Mouse (Mus musculus) left cerebral cortex, adult 2 months (tissue): ENCODE measurements at regions not wholly inside any gene's neighbourhood (a gene's known extent, or its start where the extent isn't known, plus 50 kb on each side); places are given as distances from the start of the nearest gene placed in this dataset.

Source experiments
- DNase-seq, 2 experiments: peaks; one replicate each; pipeline ENCODE4 v3.0.0; 2021 to 2022; ENCODE audit warnings: low spot score in 2 of 2, mixed read lengths in 1 of 2; ENCODE audit errors: extremely low spot score in 1 of 2
- H3K27ac ChIP-seq: fragments of 200-600 bp; 2 replicates; pipeline ENCODE4 v1.8.1; 2022
- H3K4me3 ChIP-seq: fragments of 200-600 bp; 2 replicates; pipeline ENCODE4 v1.8.1; 2022
- CTCF ChIP-seq: fragments of 200-600 bp; IDR thresholded peaks from 2 replicates; pipeline ENCODE4 v1.8.1; 2022; ENCODE audit warnings: antibody characterized with exemption, mild to moderate bottlenecking, moderate library complexity
- intact Hi-C: fragments of 180-260 bp; cut with DNase I; formaldehyde crosslinking; loops from one replicate; pipeline ENCODE4 v1.15.1; 2025

DNA sequence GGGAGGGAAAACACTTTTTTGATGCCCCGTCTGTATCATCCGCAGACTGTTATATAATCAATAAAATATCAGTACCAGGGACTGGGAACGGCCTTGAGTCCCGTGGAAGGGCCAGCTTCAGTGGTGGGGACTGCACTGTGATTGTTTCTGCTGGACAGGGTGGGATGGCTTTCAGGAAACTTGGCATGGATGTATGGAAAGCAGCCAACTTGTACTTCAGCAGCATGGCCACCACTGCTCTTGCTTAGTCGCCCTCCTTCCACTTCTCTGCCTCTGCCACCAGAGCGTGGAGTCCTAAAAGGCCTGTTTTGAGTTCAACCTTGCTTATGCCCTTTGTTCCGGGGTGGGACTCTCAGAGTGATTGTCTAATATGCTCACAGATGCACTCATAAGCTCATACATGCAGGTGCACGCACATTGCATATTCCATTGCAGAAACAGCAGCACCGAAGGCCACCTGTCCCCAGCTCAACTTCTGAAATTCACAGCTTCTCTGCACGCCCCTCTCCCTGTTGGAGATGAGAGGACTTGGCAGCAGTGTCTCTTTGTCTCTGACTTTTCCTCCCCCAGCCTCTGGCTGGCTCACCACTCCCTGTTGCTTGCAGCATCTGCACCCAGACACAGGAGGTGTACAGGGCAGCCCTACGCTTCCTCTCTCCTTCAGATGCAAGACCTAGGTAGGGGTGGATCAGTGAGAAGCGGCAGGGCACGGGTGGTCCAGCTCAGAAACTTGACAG, 91.0 kb upstream of the Grik3 start:
- DNase-seq: no peak
- intact Hi-C loops: loop anchor here (5.0 to 10.0 kb wide), 4 partner anchors 88 to 415 kb away; no protein-coding TSS in a partner anchor
- peak overlapping the region; percentile 55; the same call in 1 of the 2 replicates for H3K27ac ChIP-seq
- no peak for TF ChIP-seq CTCF
- H3K4me3 ChIP-seq: no peak overlapping the region

DNA sequence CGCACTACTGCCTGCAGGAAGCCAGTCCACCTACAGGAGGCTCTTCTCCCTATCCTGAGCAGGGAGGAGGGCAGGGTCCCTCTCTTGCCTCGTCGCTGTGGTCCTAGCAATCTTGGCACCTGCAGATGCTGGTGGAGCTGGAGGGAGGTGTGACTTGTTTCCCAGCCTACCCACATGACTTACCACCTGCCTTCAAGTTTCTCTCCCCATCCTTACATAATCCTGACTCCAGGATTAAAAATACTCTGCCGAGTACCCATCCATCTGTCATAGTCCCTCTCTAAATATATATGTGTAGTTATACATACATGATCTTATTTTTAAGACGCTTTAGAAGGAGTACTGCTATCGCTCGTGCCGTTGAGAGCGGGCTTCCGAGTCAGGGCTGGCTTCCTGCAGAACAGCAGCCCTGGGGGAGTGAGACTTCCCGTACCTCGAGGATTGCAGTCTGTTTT, 93.5 kb upstream of the Grik3 start:
- peak; percentile 64 to 72 for DNase-seq
- H3K27ac ChIP-seq: peak overlapping the region; percentile 71
- intact Hi-C loops: loop anchor here (2.0 to 10.0 kb wide), 5 partner anchors 78 to 418 kb away; no protein-coding TSS in a partner anchor
- H3K4me3 ChIP-seq: no peak overlapping the region
- peak; percentile 31 for TF ChIP-seq CTCF

DNA sequence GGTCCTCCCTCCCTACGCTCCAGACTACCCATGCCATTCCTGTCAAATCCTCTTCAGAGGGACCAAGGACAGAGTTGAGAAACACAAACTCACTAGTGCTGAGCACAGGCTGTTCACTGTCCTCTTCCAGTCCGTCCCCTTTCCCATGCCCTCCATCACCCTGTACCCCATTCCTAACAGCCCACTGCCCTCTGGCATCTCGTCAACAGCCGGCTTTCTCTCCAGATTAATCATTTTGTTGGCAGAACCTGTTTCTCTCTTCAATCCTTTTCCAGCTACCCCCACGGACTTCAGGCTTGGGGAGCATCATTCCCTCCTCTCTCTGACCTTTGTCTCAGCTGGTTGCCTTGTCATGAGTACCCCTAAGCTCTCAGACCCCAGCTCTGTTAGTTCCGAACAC, 99.2 kb upstream of the Grik3 start:
- intact Hi-C loops: loop anchor here (10.0 kb wide), 1 partner anchor 424 kb away; no protein-coding TSS in a partner anchor
- DNase-seq: no peak
- no peak for TF ChIP-seq CTCF

DNA sequence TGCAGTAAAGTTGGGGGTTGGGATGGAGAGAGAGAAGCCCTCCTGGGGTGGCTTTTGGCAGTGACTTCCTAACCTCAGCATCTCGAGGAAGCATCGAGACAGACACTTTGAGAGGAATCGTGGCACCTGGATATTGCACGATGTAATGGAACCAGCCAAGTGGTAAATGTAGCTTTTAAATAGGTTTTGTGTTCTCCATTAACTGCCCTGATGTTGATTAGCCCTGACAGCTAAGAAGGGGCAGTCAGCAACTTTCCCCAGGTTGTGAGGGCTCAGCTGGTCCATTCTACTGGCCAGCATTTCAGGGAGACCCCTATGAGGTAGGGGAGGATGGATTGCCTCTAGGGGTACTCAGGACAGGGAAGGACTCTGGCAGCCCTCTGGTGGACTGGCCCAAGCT, 104.7 kb upstream of the Grik3 start:
- Histone ChIP-seq H3K27ac (no peak overlapping the region), H3K4me3 (no peak overlapping the region)
- TF ChIP-seq CTCF: no peak
- DNase-seq: no peak
- intact Hi-C loops: no loop called here

More for the DNA sequence above, 99.2 kb upstream of the Grik3 start:
- no peak overlapping the region for H3K4me3 ChIP-seq
- H3K27ac ChIP-seq: no peak overlapping the region

DNA sequence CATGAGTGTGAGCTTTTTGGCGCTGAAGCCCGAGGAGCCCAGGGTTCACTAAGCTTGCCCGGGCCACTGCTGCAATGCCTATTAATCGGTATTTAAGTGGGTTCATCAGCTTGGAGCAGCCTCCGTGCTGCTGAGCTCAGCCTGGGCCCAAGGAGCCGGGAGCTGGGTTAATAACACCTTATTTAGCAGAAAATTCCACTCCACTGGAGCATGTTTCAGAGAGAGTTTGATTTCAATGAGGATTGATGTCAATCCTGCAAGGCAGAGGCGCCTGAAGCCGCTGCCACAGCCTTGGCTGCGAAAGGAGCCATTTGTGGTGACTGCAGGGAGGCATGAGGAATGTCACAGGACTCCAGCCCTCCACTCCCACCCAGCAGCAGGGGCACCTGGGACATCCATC, 126.5 kb upstream of the Grik3 start:
- no peak overlapping the region for H3K4me3 ChIP-seq
- intact Hi-C loops: no loop called here
- TF ChIP-seq CTCF: no peak
- DNase-seq: no peak
- no peak overlapping the region for H3K27ac ChIP-seq

DNA sequence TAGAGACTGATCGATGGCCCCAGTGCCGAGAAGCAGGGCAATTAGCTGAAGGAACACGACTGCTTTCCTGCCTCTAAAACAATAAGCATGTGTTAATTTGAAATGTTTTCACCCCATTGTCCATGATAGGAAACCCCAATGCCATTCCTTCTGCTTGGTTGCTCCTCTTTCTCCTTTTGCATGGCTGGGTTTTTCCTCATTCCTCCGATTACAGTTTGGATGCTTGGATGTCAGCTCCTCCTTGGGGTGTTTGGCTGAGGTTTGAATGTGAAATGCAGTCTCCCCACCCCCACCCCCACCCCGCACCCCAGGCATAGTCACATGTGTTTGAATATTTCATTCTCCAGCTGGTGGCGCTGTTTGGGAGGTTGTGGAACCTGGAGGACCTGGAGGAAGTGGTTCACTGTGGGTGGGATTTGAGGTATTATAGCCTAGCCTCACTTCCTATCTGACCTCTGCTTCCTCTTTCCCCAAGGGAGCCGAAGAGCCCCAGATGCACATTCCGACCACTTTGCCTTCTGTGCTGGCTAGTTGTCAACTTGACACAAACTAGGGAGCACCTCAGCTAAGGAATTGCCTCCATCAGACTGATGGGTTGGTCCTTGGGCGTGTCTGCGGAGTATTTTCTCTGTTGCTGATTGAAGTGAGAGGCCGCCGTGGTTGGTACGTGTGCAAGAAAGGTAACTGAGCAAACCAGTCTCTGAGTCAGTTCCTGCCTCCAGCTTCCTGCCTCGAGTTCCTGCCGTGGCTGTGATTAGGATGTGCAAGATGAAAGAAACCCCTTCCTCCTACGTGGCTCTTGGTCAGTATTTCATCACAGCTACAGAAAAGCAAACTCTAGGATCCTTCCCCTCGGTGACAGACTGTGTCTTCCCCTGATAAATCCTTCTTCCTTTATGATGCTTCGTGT, 128.6 kb upstream of the Grik3 start:
- Histone ChIP-seq H3K4me3 (no peak overlapping the region), H3K27ac (no peak overlapping the region)
- no peak for DNase-seq
- no peak for TF ChIP-seq CTCF
- intact Hi-C loops: no loop called here

DNA sequence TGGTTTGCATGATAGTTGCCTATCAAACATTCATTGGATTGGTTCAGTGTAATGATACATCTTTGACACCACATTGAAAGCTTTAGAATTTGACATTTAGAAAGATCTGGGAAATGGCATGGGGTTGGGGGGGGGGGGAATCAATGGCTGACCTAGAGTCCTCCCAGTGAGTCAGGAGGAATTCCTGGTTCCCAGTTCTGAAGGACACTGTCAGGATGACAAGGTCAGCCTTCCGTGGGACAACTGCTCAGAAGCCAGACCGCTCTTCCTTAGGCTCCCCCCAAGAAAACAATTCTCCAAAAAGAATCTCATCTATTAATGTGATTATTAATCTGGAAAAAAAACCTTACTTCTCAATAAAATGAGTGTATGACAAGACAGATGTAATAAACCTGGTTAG, 132.1 kb upstream of the Grik3 start:
- no peak overlapping the region for H3K27ac ChIP-seq
- no peak overlapping the region for H3K4me3 ChIP-seq
- no peak for TF ChIP-seq CTCF
- intact Hi-C loops: no loop called here
- DNase-seq: no peak

DNA sequence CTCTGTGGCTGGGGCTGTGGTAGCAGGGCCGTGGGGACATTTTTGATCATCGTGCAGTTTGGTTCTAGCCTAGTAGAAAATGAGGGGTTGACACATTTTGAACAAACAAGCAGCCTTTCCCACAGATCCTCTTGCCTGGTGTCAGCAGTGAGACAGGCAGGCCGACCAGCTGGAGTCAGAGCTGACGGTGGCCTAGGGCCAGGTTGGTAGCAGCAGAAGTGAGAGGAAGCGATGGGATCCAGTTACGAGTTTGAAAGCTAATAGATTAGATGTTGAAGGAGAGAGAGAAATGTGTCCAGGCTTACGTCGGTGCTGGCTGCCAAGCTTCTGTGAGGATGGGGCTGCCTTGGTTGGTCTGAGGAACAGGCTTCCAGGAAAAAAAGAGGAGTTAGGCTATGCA, 134.1 kb upstream of the Grik3 start:
- DNase-seq: no peak
- no peak overlapping the region for H3K27ac ChIP-seq
- no peak overlapping the region for H3K4me3 ChIP-seq
- TF ChIP-seq CTCF: no peak
- intact Hi-C loops: no loop called here

DNA sequence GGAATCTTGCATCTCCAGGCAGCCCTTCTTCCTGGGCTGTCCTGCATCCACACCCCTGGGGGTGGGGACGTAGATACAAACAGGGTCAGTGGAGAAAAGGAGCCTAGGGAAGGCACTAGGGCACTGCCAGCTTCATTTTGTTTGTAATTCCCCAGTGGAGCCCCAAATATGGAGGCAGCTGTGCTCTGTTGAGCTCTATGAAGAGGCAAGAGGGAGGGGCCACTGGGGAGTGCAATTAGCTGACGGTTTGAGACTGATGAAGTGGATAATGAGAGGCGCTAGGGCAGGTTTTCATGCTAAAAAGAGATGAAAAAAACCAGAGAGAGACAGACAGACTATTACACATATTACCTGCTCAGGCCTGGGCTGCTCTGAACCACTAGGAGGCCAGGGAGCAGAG, 135.8 kb upstream of the Grik3 start:
- Histone ChIP-seq H3K4me3 (no peak overlapping the region), H3K27ac (no peak overlapping the region)
- intact Hi-C loops: no loop called here
- DNase-seq: no peak
- TF ChIP-seq CTCF: no peak

DNA sequence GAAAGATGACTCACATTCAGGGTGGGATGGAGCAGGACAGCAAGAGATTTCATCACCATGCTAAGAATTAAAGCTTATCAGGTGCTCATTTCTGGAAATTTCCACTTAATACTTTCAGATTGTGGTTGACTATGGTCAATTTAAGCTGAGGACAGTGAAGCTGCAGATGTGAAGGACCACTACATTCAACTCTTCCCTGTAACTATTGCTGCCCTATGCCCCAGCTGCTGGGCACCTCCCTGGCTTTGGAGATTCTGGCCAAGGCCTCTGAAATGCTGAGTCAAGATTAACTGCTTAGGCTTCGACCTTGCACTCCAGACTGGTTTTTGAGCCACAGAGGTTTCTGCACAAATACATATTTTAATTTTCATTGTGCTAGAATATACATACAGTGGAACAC, 140.4 kb upstream of the Grik3 start:
- intact Hi-C loops: no loop called here
- Histone ChIP-seq H3K27ac (no peak overlapping the region), H3K4me3 (no peak overlapping the region)
- DNase-seq: no peak
- TF ChIP-seq CTCF: no peak

DNA sequence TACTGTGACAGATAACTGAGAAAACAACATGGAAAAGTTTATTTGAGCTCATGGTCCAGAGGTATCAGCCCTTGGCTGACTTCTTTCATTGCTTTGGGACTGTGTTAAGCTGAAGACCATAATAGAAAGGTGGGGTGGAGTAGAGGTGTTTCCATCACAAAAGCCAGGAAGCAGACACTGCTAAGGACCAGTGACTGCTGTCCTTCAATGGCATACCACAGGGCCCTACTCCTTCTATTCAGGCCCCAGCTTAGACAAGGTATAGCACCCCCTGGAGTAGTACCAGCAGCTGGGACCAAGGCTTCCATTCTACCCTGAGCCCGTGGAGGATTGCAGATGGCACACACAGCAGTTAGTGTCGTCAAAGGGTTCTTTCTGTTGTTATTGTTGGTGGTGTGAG, 151.4 kb upstream of the Grik3 start:
- Histone ChIP-seq H3K27ac (no peak overlapping the region), H3K4me3 (no peak overlapping the region)
- intact Hi-C loops: no loop called here
- no peak for DNase-seq
- TF ChIP-seq CTCF: no peak

DNA sequence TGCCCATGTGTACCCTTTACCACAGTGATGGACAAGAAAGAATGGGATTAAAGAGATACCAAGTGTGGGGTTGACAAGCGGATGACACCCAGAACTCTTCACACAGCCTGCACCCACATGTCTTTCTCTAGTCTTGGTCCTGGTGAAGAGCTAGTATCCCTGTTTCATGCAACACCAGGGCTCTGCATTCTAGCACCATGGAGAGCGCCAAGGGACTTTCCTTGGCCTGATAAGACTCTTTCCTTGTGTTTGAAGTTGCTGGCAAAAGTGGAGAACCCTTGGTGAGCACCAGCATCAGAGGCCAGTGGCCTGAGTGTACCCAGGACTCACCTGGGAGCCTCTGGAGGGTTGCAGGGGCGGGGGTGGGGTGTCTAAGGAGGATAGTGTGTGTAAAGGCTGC, 161.7 kb upstream of the Grik3 start:
- no peak for TF ChIP-seq CTCF
- Histone ChIP-seq H3K4me3 (no peak overlapping the region), H3K27ac (no peak overlapping the region)
- no peak for DNase-seq
- intact Hi-C loops: no loop called here
